Mouse (Mus musculus) E14TG2a.4 (cell line): ENCODE results near the gene Rhou.

Experiments
- CTCF ChIP-seq: conservative IDR thresholded peaks from 2 replicates; pipeline ENCODE4 v1.5.1; 2014; ENCODE audit warnings: low read length
- NANOG ChIP-seq: IDR thresholded peaks from 2 replicates; pipeline ENCODE4 v1.6.1; 2014; ENCODE audit warnings: borderline replicate concordance, low read length, mixed read lengths
- POU5F1 ChIP-seq: IDR thresholded peaks from 2 replicates; pipeline ENCODE4 v1.6.1; 2014; ENCODE audit warnings: low read length, borderline replicate concordance

DNA sequence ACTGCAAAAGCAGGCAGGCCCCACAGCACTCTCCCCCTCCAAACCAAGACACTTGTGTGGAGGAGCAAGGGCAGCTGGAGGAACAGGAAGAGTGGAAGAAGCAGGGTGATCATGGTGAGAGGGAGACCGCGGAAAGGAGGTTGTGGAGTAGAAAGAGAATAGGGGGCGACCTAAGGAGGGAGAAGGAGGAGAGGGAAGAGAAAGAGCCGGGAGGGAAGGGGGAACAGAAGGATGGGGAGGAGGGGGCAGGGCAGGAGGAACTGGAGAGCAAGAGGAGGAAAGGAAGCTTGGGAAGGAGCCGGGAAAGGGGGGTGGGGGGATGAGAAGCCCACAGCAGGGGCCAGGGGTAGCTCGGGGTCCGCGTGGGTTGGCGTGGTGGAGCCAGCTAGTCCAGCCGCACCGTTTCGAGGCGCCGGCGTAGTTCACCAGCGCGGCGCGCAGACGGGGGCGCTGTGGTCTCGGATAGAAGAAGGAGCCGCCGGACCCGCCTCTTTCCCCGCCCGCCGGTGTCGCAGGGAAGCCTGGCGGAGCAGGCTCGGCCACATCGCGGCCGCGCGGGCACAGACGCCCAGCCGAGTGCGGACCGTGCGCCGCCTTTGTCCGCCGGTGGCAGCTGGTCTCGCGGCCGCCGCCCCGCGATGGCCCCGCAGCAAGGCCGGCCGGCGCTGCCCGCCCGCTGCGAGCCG is at the start of gene Rhou:
- TF ChIP-seq CTCF (no peak), POU5F1 (no peak), NANOG (no peak)
